Mouse (Mus musculus) liver, embryonic 11.5 days (tissue): ENCODE measurements at regions not wholly inside any gene's neighbourhood (a gene's known extent, or its start where the extent isn't known, plus 50 kb on each side); places are given as distances from the start of the nearest gene placed in this dataset.

Source experiments
- ATAC-seq: fragments of 200-750 bp; cut with Nextera tagmentation; replicated peaks from 2 replicates; pipeline ENCODE4 v1.8.0; 2017; ENCODE audit warnings: moderate number of reproducible peaks, mild to moderate bottlenecking, moderate TSS enrichment, moderate library complexity; ENCODE audit not compliant: low FRiP score
- DNase-seq: peaks from one replicate; pipeline ENCODE4 v3.0.0-alpha.2; 2017; ENCODE audit warnings: low spot score
- H3K27ac ChIP-seq: fragments of 300-500 bp; sonication (generic); 2 replicates; pipeline ENCODE4 v1.5.1; 2014; ENCODE audit warnings: mild to moderate bottlenecking, low read depth, low read length, control low read depth
- H3K27me3 ChIP-seq: fragments of 300-500 bp; sonication (generic); replicated peaks from 2 replicates; pipeline ENCODE4 v1.6.1; 2014; ENCODE audit warnings: low read length, mixed read lengths; ENCODE audit not compliant: control insufficient read depth, insufficient read depth
- H3K36me3 ChIP-seq: fragments of 300-500 bp; sonication (generic); 2 replicates; pipeline ENCODE4 v1.6.1; 2014; ENCODE audit warnings: mild to moderate bottlenecking, low read length, moderate library complexity, mixed read lengths; ENCODE audit not compliant: control insufficient read depth, insufficient read depth
- H3K4me1 ChIP-seq: fragments of 300-500 bp; sonication (generic); replicated peaks from 2 replicates; pipeline ENCODE4 v1.6.1; 2014; ENCODE audit warnings: low read length, mixed read lengths; ENCODE audit not compliant: control insufficient read depth, insufficient read depth
- H3K4me2 ChIP-seq: fragments of 300-500 bp; sonication (generic); 2 replicates; pipeline ENCODE4 v1.6.1; 2014; ENCODE audit warnings: mild to moderate bottlenecking, control low read depth, moderate library complexity
- H3K4me3 ChIP-seq: fragments of 300-500 bp; sonication (generic); 2 replicates; pipeline ENCODE4 v1.5.1; 2014; ENCODE audit warnings: low read depth, low read length, control low read depth
- H3K9ac ChIP-seq: fragments of 300-500 bp; sonication (generic); 2 replicates; pipeline ENCODE4 v1.6.1; 2014; ENCODE audit warnings: low read depth, low read length, control low read depth
- H3K9me3 ChIP-seq: fragments of 300-500 bp; sonication (generic); 2 replicates; pipeline ENCODE4 v1.6.1; 2016; ENCODE audit warnings: low read length, inconsistent platforms, mixed read lengths; ENCODE audit not compliant: control insufficient read depth
- WGBS: fragments of 180-500 bp; shearing (Covaris S2); extraction: QIAGEN DNeasy Blood & Tissue Kit; methylation state at CpG from one replicate; pipeline ENCODE4 v1.1.7; 2014; 5-methylcytosine and 5-hydroxymethylcytosine counted together

DNA sequence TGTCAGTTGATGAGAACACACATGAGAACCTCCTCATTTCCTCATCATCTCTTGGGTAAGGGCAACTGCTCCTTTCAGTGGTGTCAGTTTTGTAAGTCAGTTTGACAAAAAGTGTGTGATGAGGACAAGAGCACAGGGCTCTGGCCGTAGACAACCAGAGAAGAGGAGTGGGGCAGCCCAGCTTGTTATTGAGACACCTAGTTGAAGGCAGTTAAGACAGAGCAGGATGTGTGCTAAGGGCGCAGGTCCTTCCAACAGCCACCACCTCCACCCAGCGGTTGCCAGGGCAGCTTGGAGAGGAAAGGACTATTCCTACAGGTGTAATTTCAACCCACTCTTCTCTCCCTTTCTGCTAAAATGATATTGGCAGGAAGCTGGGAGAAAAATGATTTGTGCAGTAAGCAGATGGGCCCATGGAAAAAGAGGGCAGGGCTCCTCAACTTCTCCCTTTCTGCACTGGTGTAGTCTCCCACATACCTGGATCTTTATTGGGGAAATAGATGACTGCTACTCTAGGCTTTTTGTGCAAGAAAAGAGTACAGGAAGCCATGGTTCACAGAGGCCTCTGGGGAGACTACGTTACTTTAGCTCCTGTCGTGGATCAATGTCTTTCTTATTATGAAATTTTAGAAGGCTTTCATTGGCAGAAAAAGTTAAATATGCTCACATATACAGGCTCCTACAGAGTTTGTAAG, 231.3 kb upstream of the Cited2 start:
- no peak overlapping the region for H3K9ac ChIP-seq
- H3K27ac ChIP-seq: no peak overlapping the region
- no peaks in the 10 kb centered on the region for H3K36me3 ChIP-seq
- H3K9me3 ChIP-seq: no peaks in the 10 kb centered on the region; the same call in 1 of the 2 replicates
- no peak overlapping the region for H3K4me2 ChIP-seq
- no peak overlapping the region for H3K4me3 ChIP-seq
- 77% methylated on average over 5 of the region's 5 CpGs for WGBS
- DNase-seq: no peak
- H3K27me3 ChIP-seq: no peaks in the 10 kb centered on the region
- ATAC-seq: no peak
- peaks cover 4% of the 10 kb centered on the region for H3K4me1 ChIP-seq

DNA sequence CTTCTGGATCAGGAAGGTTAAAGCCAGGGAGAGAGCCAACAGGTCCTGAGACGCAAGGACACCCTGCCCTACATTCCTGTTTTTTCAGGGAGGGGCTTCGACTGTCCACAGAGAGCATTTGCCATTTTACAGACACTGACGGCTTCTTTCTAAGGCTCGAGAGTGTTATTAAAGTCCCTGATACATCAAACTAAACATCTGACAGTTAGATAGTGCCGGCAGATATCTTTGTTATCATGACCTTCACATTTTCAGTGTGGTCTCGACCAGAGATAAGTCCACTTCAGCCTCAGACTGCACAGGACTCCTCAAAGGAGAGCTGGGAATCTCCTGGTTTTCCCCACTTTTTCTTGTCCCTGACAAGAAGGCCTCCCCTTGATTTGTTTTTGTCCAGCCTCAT, 229.9 kb upstream of the Cited2 start:
- DNase-seq (no peak), ATAC-seq (no peak; the same call in 1 of the 2 replicates)
- no peak overlapping the region for H3K9ac ChIP-seq
- H3K27ac ChIP-seq: no peak overlapping the region
- H3K9me3 ChIP-seq: no peaks in the 10 kb centered on the region; the same call in 1 of the 2 replicates
- no peak overlapping the region for H3K4me2 ChIP-seq
- no peaks in the 10 kb centered on the region for H3K36me3 ChIP-seq
- no peak overlapping the region for H3K4me3 ChIP-seq
- peaks cover 4% of the 10 kb centered on the region for H3K4me1 ChIP-seq
- H3K27me3 ChIP-seq: no peaks in the 10 kb centered on the region
- WGBS: 31% methylated on average over 6 of the region's 6 CpGs

DNA sequence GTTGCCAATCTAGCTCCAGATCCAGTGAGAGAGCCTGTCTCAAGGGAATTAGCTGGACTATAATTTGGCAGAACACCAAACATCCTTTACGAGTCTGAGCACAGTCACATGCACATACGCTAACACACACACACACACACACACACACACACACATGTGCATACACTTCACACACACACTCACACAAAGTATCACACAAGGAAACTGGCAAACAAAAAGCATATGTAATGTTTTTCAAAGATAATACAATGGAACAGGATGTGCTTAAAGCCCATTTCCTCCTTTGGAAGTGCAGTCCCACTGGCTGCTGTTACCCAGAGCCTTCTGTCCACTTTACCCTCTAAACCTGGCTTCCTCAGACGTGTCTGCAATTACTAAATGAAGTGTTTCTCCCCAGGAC, 226.2 kb upstream of the Cited2 start:
- DNase-seq (no peak), ATAC-seq (no peak)

DNA sequence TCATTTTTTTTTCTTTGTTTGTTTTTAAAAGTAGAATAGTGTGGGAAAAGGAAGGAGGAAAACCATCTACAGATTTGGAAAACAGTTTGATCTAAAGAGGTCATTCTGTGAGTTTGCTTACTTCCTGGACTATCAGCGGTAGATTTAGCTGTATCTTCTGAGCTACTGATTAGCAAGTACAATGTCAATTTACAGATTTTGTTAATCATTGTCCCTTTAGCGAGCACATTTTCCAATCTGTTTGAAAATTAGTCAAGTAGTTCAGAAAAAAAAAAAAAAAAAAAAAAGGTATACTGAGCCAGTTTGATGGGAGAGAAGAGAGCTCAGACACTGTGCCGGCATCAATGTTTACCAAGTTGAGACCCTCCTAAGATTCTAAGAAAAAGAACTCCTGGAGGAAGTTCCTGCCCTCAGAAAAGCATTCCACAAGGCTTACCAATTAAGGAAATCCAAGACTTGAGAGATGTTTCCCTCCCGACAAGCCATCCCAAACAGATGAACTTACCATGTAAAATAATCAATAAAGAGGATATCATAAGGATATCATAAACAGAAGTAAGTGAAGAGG, 212.3 kb upstream of the Cited2 start:
- WGBS: 70% methylated on average over 4 of the region's 4 CpGs

More for the DNA sequence above, 226.2 kb upstream of the Cited2 start:
- Histone ChIP-seq H3K27me3 (no peaks in the 10 kb centered on the region), H3K4me1 (peaks cover 4% of the 10 kb centered on the region), H3K36me3 (no peaks in the 10 kb centered on the region), H3K4me2 (no peak overlapping the region), H3K9ac (no peak overlapping the region), H3K27ac (no peak overlapping the region), H3K4me3 (no peak overlapping the region), H3K9me3 (peaks cover 2% of the 10 kb centered on the region)
- WGBS: 82% methylated on average over 3 of the region's 3 CpGs

DNA sequence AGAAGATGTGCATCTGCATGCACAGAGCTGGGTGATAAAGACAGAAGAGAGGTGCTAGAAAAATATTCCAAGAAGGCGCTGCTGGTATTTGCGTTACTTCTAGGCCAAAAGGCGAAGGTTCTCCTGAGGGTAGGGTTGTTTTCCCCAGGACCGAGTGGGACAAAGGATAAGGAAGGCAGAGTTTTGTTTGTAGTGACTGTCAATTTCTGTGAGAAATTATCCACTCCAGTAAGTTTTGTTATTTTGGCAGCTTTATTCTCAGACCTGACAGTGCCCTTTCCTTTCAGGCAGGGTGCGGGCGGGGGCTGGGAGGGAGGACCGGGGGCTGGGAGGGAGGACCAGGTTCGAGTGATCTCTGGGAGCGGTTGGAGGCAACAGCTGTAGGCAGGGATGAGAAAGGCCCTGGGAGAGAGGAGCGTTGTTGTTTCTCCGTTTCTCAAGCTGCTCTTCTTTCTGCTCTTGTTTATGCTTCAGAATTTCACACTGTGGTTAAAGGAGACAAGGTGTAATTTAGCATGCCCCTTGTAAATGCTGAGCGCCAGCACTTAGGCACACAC, 211.2 kb upstream of the Cited2 start:
- Histone ChIP-seq H3K9me3 (no peaks in the 10 kb centered on the region), H3K9ac (no peak overlapping the region), H3K27me3 (no peaks in the 10 kb centered on the region), H3K27ac (no peak overlapping the region), H3K36me3 (no peaks in the 10 kb centered on the region), H3K4me3 (no peak overlapping the region), H3K4me2 (no peak overlapping the region), H3K4me1 (no peaks in the 10 kb centered on the region)
- DNase-seq: no peak
- no peak for ATAC-seq
- WGBS: 67% methylated on average over 12 of the region's 12 CpGs

More for the DNA sequence above, 212.3 kb upstream of the Cited2 start:
- Histone ChIP-seq H3K9ac (no peak overlapping the region), H3K4me2 (no peak overlapping the region), H3K4me1 (no peaks in the 10 kb centered on the region), H3K36me3 (no peaks in the 10 kb centered on the region), H3K27ac (no peak overlapping the region), H3K27me3 (no peaks in the 10 kb centered on the region), H3K9me3 (no peaks in the 10 kb centered on the region), H3K4me3 (no peak overlapping the region)
- DNase-seq: no peak
- no peak for ATAC-seq

DNA sequence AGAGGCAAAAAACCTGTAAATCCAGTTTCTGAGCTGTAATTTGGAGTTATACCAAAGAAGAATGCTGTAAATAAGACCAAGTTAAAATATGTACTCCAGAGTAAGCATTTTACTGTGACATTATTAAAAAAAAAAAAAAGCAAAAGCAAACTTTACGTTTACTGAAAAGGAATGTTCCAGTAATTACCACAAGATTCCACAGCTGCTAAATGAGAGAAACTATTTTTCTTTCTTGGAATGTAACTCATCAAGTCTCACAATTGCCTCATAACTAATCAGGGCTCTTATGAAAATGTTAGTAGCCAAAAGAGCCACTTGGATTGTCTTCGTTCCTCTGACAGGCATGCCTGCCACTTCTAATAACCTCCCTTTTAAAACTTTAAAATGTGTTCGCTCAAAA, 210.5 kb upstream of the Cited2 start:
- no peaks in the 10 kb centered on the region for H3K27me3 ChIP-seq
- H3K4me2 ChIP-seq: no peak overlapping the region
- 79% methylated on average over 3 of the region's 3 CpGs for WGBS
- no peak for DNase-seq
- no peak overlapping the region for H3K4me3 ChIP-seq
- no peaks in the 10 kb centered on the region for H3K4me1 ChIP-seq
- no peaks in the 10 kb centered on the region for H3K9me3 ChIP-seq
- no peaks in the 10 kb centered on the region for H3K36me3 ChIP-seq
- no peak overlapping the region for H3K27ac ChIP-seq
- no peak for ATAC-seq
- H3K9ac ChIP-seq: no peak overlapping the region

DNA sequence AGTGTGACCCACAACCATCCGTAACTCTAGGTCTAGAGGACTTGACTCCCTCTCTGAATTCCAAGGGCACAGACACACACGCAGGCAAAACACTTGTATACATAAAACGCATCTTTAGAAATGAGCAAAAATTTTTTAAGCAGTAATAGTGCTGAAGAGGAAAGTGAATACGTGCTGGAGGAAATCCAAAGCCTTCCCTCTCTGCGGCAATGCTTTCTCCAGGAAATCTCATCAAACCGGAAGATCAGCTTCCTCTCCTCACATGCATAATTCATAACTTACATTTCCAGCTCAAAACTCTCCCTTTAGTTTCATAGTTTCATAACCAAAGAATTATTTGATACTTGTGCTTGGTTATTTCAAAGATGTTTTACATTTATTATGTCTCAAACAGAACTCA, 209.3 kb upstream of the Cited2 start:
- H3K4me2 ChIP-seq: no peak overlapping the region
- no peaks in the 10 kb centered on the region for H3K9me3 ChIP-seq
- H3K4me1 ChIP-seq: no peaks in the 10 kb centered on the region
- ATAC-seq: no peak
- DNase-seq: no peak
- 89% methylated on average over 6 of the region's 6 CpGs for WGBS
- H3K9ac ChIP-seq: no peak overlapping the region
- no peaks in the 10 kb centered on the region for H3K27me3 ChIP-seq
- H3K27ac ChIP-seq: no peak overlapping the region
- H3K4me3 ChIP-seq: no peak overlapping the region
- no peaks in the 10 kb centered on the region for H3K36me3 ChIP-seq

DNA sequence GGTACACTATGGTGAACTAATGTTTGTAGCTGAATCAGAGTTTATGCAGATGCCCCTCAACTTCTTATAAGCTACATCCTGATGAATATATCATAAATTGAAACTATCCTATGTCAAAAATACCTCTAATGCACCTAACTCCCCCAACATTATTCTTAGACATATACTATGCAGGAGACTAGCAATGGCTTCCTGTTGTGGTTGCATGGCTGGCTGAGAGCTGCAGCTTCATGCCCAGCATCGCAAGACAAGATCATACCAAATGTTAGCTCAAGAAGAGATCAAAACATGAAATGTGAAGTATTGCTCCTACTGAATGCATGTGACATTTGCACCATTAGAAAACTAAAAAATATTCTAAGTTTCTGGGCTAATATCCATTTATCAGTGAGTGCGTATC, 206.9 kb upstream of the Cited2 start:
- WGBS: 90% methylated on average over 2 of the region's 2 CpGs
- H3K4me3 ChIP-seq: no peak overlapping the region
- ATAC-seq: no peak

More for the DNA sequence above, 206.9 kb upstream of the Cited2 start:
- H3K4me1 ChIP-seq: no peaks in the 10 kb centered on the region
- H3K36me3 ChIP-seq: no peaks in the 10 kb centered on the region
- H3K27ac ChIP-seq: no peak overlapping the region
- no peak overlapping the region for H3K9ac ChIP-seq
- H3K9me3 ChIP-seq: no peaks in the 10 kb centered on the region
- no peaks in the 10 kb centered on the region for H3K27me3 ChIP-seq
- H3K4me2 ChIP-seq: no peak overlapping the region
- DNase-seq: no peak
